8 mouse cellular contexts compared by ENCODE assay signal in the genomic region with DNA sequence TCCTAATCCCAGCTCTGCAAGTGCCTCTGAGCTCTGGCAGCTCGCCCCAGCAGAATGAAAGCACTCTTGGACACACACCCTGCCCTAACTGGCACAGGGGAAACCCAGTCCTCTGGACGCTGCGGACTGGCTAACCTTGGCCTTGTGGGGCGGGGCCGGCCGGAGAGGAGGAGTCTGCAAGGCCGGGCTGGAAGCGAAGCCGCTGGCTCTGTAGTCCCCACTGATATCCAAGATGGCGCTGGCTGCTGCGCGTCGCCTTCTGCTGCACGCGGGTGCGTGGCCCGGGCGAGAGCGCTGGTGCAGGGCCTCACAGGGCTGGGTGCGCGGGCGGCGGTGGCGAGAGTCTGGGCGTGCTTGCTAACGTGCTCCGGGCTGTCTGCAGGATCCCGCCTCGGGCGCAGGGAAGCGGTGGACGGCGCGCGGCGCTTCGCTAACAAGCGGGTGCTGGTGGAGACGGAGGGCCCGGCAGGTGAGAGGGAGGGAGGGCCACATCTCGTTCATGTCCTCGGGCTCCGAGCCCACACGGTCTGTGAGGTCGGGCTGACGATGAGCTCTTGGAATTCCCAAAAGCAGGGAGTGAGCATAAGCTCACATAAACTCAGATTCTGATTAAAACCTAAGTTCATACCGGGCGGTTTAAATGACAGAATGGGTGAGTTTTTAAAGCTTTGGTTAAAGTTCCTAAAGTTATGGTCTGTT. TPM values are rescaled to one million over a fixed set of nuclear protein-coding genes. Genes with fewer than 3 reads are reported as not detected.
DNase-seq lines count a peak whose midpoint lies in the region; ATAC-seq lines count a peak whose summit lies in the region.

TSS of gene Eci1 (plus strand) at position 171 of the 699 bp plus-strand sequence.

- H3K36me3 ChIP-seq in lung, embryonic 16.5 days (ENCODE audit: control insufficient read depth, insufficient read depth, low read length) = peaks cover 32% of the 10 kb centered on the region

- peak; percentile 98 for ATAC-seq in hematopoietic stem cell, adult 5-6 weeks (replicated peaks in 1 of 2; ENCODE audit: insufficient read depth in 1 of 2, low FRiP score in 2 of 2, low TSS enrichment in 1 of 2, low read depth in 1 of 2, poor library complexity in 2 of 2, severe bottlenecking in 2 of 2)
- peak; percentile 100 for ATAC-seq in lung, embryonic 16.5 days (ENCODE audit: low read depth)

- H3K9ac ChIP-seq in lung, embryonic 16.5 days (ENCODE audit: low read length) = peak within 1 kb of the TSS; percentile 93

- H3K9me3 ChIP-seq in lung, embryonic 16.5 days (ENCODE audit: control insufficient read depth, low read length) = no peaks in the 10 kb centered on the region

- no peaks in the 10 kb centered on the region for H3K27me3 ChIP-seq in lung, embryonic 16.5 days (ENCODE audit: control insufficient read depth, insufficient read depth, low read depth, low read length)

- peak within 1 kb of the TSS; percentile 85 for H3K4me3 ChIP-seq in lung, embryonic 16.5 days (ENCODE audit: low read length)

- H3K4me1 ChIP-seq in lung, embryonic 16.5 days (replicated peaks; ENCODE audit: control insufficient read depth, insufficient read depth, low read length) = peaks cover 13% of the 10 kb centered on the region

- H3K27ac ChIP-seq in lung, embryonic 16.5 days (ENCODE audit: low read length) = peak within 1 kb of the TSS; percentile 98

- WGBS in lung, embryonic 16.5 days = under 1% methylated on average over 48 of the region's 48 CpGs

- peak within 1 kb of the TSS; percentile 76 for H3K4me2 ChIP-seq in lung, embryonic 16.5 days (ENCODE audit: low read depth, low read length)

- DNase-seq in MEL-GATA-1-ER (ENCODE audit: extremely low read depth, low read depth) = peak; percentile 70
- DNase-seq in cerebellum, adult 8-10 months = peak; percentile 95
- DNase-seq in forelimb bud, embryonic 11.5 days (ENCODE audit: low read depth, low spot score) = peak; percentile 89
- peak; percentile 67 for DNase-seq in layer of hippocampus, adult 9-10 months (ENCODE audit: low spot score)
- peak; percentile 82 for DNase-seq in ovary, postnatal 10 days (ENCODE audit: low spot score)
- DNase-seq in thymus, postnatal 10 days (ENCODE audit: low spot score in 2 of 2) = peak; percentile 38 to 46

RNA-seq across cellular contexts. Expression of gene Eci1, which starts in this region (rescaled TPM):
- 21.2 and 30.8 TPM in 2 replicates for total RNA-seq in hematopoietic stem cell, adult 5-6 weeks (2017)
- 97.4 and 102 TPM in 2 replicates for polyA plus RNA-seq in lung, embryonic 16.5 days (2015; fragmentation: Nextera tagmentation; extraction: Ambion mirVana)

Comparison
In these comparisons a context has a peak if more than half of its experiments do, and no peak if none do; other contexts are left out.
1. Peak in every context shown above with its lines: DNase-seq, ATAC-seq, H3K4me3 ChIP-seq and H3K27ac ChIP-seq.
2. DNase-seq: peak in every context shown above with its lines; median percentile 95 in cerebellum, adult 8-10 months; 89 in forelimb bud, embryonic 11.5 days; 82 in ovary, postnatal 10 days; 70 in MEL-GATA-1-ER; 67 in layer of hippocampus, adult 9-10 months; 42 in thymus, postnatal 10 days.